16 mouse cellular contexts compared by ENCODE assay signal in the genomic region with DNA sequence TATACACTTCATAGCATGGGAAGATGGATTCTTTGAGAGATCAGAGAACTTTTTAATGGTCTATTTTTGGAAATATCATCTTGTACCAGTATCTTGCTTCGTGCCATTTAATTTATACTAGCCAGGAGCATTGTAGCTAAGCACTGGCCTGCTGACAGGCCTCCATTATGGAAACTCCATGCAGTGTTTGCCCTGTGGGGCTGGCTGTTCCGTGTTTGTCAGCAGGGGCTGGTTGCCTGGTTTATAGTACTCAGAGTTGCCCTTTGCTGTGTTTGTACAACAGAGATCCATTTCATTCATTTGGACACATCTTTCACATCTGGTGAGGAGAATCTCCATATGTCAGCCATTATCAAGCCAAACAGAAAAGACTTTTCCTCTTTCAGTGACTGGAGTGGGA. TPM values are rescaled to one million over a fixed set of nuclear protein-coding genes. Genes with fewer than 3 reads are reported as not detected.
DNase-seq lines count a peak whose midpoint lies in the region; ATAC-seq lines count a peak whose summit lies in the region.
"Had no signal": no experiment of that assay in that cellular context is flagged by ENCODE, and none has a peak within 500 bp of the region (broad histone marks: within the 10 kb centered on the region; RNA-seq: fewer than 3 reads in every experiment).

No protein-coding gene starts in this region.

- no peaks in the 10 kb centered on the region for H3K36me3 ChIP-seq in embryonic facial prominence, embryonic 11.5 days (replicated peaks; ENCODE audit: control insufficient read depth, insufficient read depth, low read depth, low read length)
- no peaks in the 10 kb centered on the region for H3K36me3 ChIP-seq in embryonic facial prominence, embryonic 10.5 days (replicated peaks)
- H3K36me3 ChIP-seq in hindbrain, embryonic 13.5 days = no peaks in the 10 kb centered on the region
- H3K36me3 ChIP-seq in hindbrain, embryonic 10.5 days = no peaks in the 10 kb centered on the region
- no peaks in the 10 kb centered on the region for H3K36me3 ChIP-seq in midbrain, embryonic 15.5 days (replicated peaks)
- no peaks in the 10 kb centered on the region for H3K36me3 ChIP-seq in midbrain, embryonic 11.5 days (ENCODE audit: control insufficient read depth, insufficient read depth, low read length)
- H3K36me3 ChIP-seq: embryonic facial prominence, embryonic 13.5 days; limb, embryonic 10.5 days; neural tube, embryonic 13.5 days had no signal

- H3K4me2 ChIP-seq in embryonic facial prominence, embryonic 11.5 days (ENCODE audit: low read depth, low read length) = no peak overlapping the region
- H3K4me2 ChIP-seq in hindbrain, embryonic 13.5 days = no peak overlapping the region
- H3K4me2 ChIP-seq in midbrain, embryonic 15.5 days = no peak overlapping the region
- H3K4me2 ChIP-seq in midbrain, embryonic 11.5 days = no peak overlapping the region
- H3K4me2 ChIP-seq: embryonic facial prominence, embryonic 13.5 days; neural tube, embryonic 13.5 days had no signal

- H3K9ac ChIP-seq in embryonic facial prominence, embryonic 11.5 days (replicated peaks; ENCODE audit: low read length) = no peak overlapping the region
- no peak overlapping the region for H3K9ac ChIP-seq in hindbrain, embryonic 13.5 days
- H3K9ac ChIP-seq in midbrain, embryonic 15.5 days = no peak overlapping the region
- no peak overlapping the region for H3K9ac ChIP-seq in midbrain, embryonic 11.5 days (ENCODE audit: low read length)
- H3K9ac ChIP-seq: embryonic facial prominence, embryonic 13.5 days; neural tube, embryonic 13.5 days had no signal

- no peaks in the 10 kb centered on the region for H3K4me1 ChIP-seq in embryonic facial prominence, embryonic 11.5 days (ENCODE audit: control insufficient read depth, insufficient read depth, low read length)
- peaks cover 6% of the 10 kb centered on the region for H3K4me1 ChIP-seq in embryonic facial prominence, embryonic 10.5 days
- H3K4me1 ChIP-seq in hindbrain, embryonic 13.5 days (replicated peaks) = peaks cover 16% of the 10 kb centered on the region
- peaks cover 9% of the 10 kb centered on the region; the same call in 1 of the 2 replicates for H3K4me1 ChIP-seq in hindbrain, embryonic 10.5 days (replicated peaks)
- peaks cover 13% of the 10 kb centered on the region for H3K4me1 ChIP-seq in midbrain, embryonic 15.5 days
- H3K4me1 ChIP-seq in midbrain, embryonic 11.5 days (ENCODE audit: control insufficient read depth, insufficient read depth, low read length) = no peaks in the 10 kb centered on the region

- no peak overlapping the region for H3K27ac ChIP-seq in embryonic facial prominence, embryonic 11.5 days (replicated peaks; ENCODE audit: low read depth, low read length)
- no peak overlapping the region for H3K27ac ChIP-seq in embryonic facial prominence, embryonic 10.5 days (replicated peaks)
- no peak overlapping the region for H3K27ac ChIP-seq in hindbrain, embryonic 13.5 days
- H3K27ac ChIP-seq in hindbrain, embryonic 10.5 days = no peak overlapping the region
- no peak overlapping the region for H3K27ac ChIP-seq in midbrain, embryonic 15.5 days
- H3K27ac ChIP-seq in midbrain, embryonic 11.5 days (ENCODE audit: low read depth, low read length) = no peak overlapping the region
- H3K27ac ChIP-seq: limb, embryonic 10.5 days; neural tube, embryonic 13.5 days had no signal

- H3K27me3 ChIP-seq in embryonic facial prominence, embryonic 11.5 days (ENCODE audit: control insufficient read depth, insufficient read depth, low read length) = no peaks in the 10 kb centered on the region
- H3K27me3 ChIP-seq in embryonic facial prominence, embryonic 10.5 days (replicated peaks; ENCODE audit: low read depth, poor library complexity, severe bottlenecking) = no peaks in the 10 kb centered on the region
- no peaks in the 10 kb centered on the region for H3K27me3 ChIP-seq in hindbrain, embryonic 13.5 days
- no peaks in the 10 kb centered on the region for H3K27me3 ChIP-seq in hindbrain, embryonic 10.5 days (ENCODE audit: insufficient read depth, poor library complexity, severe bottlenecking)
- no peaks in the 10 kb centered on the region for H3K27me3 ChIP-seq in midbrain, embryonic 15.5 days (replicated peaks)
- no peaks in the 10 kb centered on the region for H3K27me3 ChIP-seq in midbrain, embryonic 11.5 days (ENCODE audit: control insufficient read depth, insufficient read depth, low read length)
- H3K27me3 ChIP-seq: embryonic facial prominence, embryonic 13.5 days; neural tube, embryonic 13.5 days; Patski had no signal

- DNase-seq in embryonic facial prominence, embryonic 11.5 days (ENCODE audit: low spot score) = peak; percentile 7
- DNase-seq in embryonic facial prominence, embryonic 10.5 days (ENCODE audit: low spot score) = no peak
- no peak for DNase-seq in hindbrain, embryonic 10.5 days (ENCODE audit: low spot score)
- no peak for DNase-seq in midbrain, embryonic 11.5 days (ENCODE audit: low spot score, missing footprints)
- no peak for DNase-seq in urinary bladder, postnatal 25 days (ENCODE audit: low spot score)
- no peak for DNase-seq in cerebellum, adult 9-10 months
- DNase-seq: cerebellum, adult 11 months; gastrocnemius, postnatal 36 days; kidney, adult 9 months; lung, postnatal 36 days had no signal

- H3K4me3 ChIP-seq in embryonic facial prominence, embryonic 11.5 days (ENCODE audit: low read depth, low read length) = no peak overlapping the region
- no peak overlapping the region for H3K4me3 ChIP-seq in embryonic facial prominence, embryonic 10.5 days
- H3K4me3 ChIP-seq in hindbrain, embryonic 13.5 days = no peak overlapping the region
- H3K4me3 ChIP-seq in hindbrain, embryonic 10.5 days = no peak overlapping the region
- no peak overlapping the region for H3K4me3 ChIP-seq in midbrain, embryonic 15.5 days
- H3K4me3 ChIP-seq in midbrain, embryonic 11.5 days (ENCODE audit: low read depth, low read length) = no peak overlapping the region
- H3K4me3 ChIP-seq: embryonic facial prominence, embryonic 13.5 days; limb, embryonic 10.5 days; neural tube, embryonic 13.5 days had no signal

- 28% methylated on average over 2 of the region's 2 CpGs for WGBS in embryonic facial prominence, embryonic 11.5 days
- WGBS in embryonic facial prominence, embryonic 10.5 days = 44% methylated on average over 2 of the region's 2 CpGs
- 45% methylated on average over 2 of the region's 2 CpGs for WGBS in hindbrain, embryonic 13.5 days
- WGBS in hindbrain, embryonic 10.5 days = 57% methylated on average over 2 of the region's 2 CpGs
- 39% methylated on average over 2 of the region's 2 CpGs for WGBS in midbrain, embryonic 15.5 days
- 68% methylated on average over 2 of the region's 2 CpGs for WGBS in midbrain, embryonic 11.5 days

- H3K9me3 ChIP-seq in embryonic facial prominence, embryonic 11.5 days (replicated peaks; ENCODE audit: control insufficient read depth, low read length) = no peaks in the 10 kb centered on the region
- H3K9me3 ChIP-seq in embryonic facial prominence, embryonic 10.5 days = no peaks in the 10 kb centered on the region
- no peaks in the 10 kb centered on the region for H3K9me3 ChIP-seq in hindbrain, embryonic 13.5 days
- H3K9me3 ChIP-seq in hindbrain, embryonic 10.5 days = no peaks in the 10 kb centered on the region
- no peaks in the 10 kb centered on the region for H3K9me3 ChIP-seq in midbrain, embryonic 15.5 days
- H3K9me3 ChIP-seq in midbrain, embryonic 11.5 days (ENCODE audit: control insufficient read depth, low read length) = no peaks in the 10 kb centered on the region
- H3K9me3 ChIP-seq: embryonic facial prominence, embryonic 13.5 days; limb, embryonic 10.5 days; neural tube, embryonic 13.5 days had no signal

- ATAC-seq in embryonic facial prominence, embryonic 11.5 days (replicated peaks; ENCODE audit: insufficient number of reproducible peaks, low FRiP score, low TSS enrichment, low read depth) = no peak
- ATAC-seq in hindbrain, embryonic 13.5 days (ENCODE audit: low FRiP score) = peak; percentile 66; the same call in 1 of the 2 replicates
- ATAC-seq in midbrain, embryonic 15.5 days (replicated peaks) = peak; percentile 56; the same call in 1 of the 2 replicates
- ATAC-seq in midbrain, embryonic 11.5 days (ENCODE audit: low FRiP score) = no peak
- ATAC-seq: Patski had no signal

RNA-seq across cellular contexts. Expression of gene Stk38l, which starts 6.9 kb away (rescaled TPM):
- polyA plus RNA-seq in embryonic facial prominence, embryonic 11.5 days (2014; fragmentation: Nextera tagmentation; extraction: Ambion mirVana) = 21.4 and 24.8 TPM in 2 replicates
- 21.1 and 22.2 TPM in 2 replicates for polyA plus RNA-seq in embryonic facial prominence, embryonic 10.5 days (2016; fragmentation: Nextera tagmentation; extraction: Ambion mirVana)
- 15.9 and 17.5 TPM in 2 replicates for polyA plus RNA-seq in hindbrain, embryonic 13.5 days (2015; fragmentation: Nextera tagmentation; extraction: Ambion mirVana)
- 18.0 and 23.0 TPM in 2 replicates for polyA plus RNA-seq in hindbrain, embryonic 10.5 days (2016; fragmentation: Nextera tagmentation; extraction: Ambion mirVana)
- 15.4 and 16.3 TPM in 2 replicates for polyA plus RNA-seq in midbrain, embryonic 15.5 days (2015; fragmentation: Nextera tagmentation; extraction: Ambion mirVana)
- 20.4 and 22.2 TPM in 2 replicates for polyA plus RNA-seq in midbrain, embryonic 11.5 days (2014; fragmentation: Nextera tagmentation; extraction: Ambion mirVana)

Comparison
In these comparisons a context has a peak if more than half of its experiments do, and no peak if none do; other contexts are left out.
1. ATAC-seq: peak in hindbrain, embryonic 13.5 days (single experiment) and midbrain, embryonic 15.5 days (single experiment); none in embryonic facial prominence, embryonic 11.5 days (single experiment) and midbrain, embryonic 11.5 days (single experiment).